Mouse (Mus musculus) liver, embryonic 14.5 days (tissue): ENCODE results near the gene Myom1.

Experiments
- CTCF ChIP-seq: IDR thresholded peaks from 2 replicates; pipeline ENCODE4 v1.5.1; 2016; ENCODE audit warnings: antibody characterized with exemption, low read depth, control low read depth
- EP300 ChIP-seq: IDR thresholded peaks from 2 replicates; pipeline ENCODE4 v1.6.1; 2016; ENCODE audit warnings: antibody characterized with exemption, low read depth

- TF ChIP-seq EP300 (no peak), CTCF (no peak)
Observed at GRCm38 (mm10) chr17:71003112-71003511, 679 bp downstream of the Myom1 start.
